Mouse (Mus musculus): ENCODE data around the gene Wnt11. TPM values are rescaled to one million over a fixed set of nuclear protein-coding genes. Genes with fewer than 3 reads are reported as not detected.
A peak's percentile ranks its signal among the peaks of the same experiment; 100 is the strongest.

The Wnt11 gene
- polyA plus RNA-seq, 1 experiment, result 6.7 TPM

DNA sequence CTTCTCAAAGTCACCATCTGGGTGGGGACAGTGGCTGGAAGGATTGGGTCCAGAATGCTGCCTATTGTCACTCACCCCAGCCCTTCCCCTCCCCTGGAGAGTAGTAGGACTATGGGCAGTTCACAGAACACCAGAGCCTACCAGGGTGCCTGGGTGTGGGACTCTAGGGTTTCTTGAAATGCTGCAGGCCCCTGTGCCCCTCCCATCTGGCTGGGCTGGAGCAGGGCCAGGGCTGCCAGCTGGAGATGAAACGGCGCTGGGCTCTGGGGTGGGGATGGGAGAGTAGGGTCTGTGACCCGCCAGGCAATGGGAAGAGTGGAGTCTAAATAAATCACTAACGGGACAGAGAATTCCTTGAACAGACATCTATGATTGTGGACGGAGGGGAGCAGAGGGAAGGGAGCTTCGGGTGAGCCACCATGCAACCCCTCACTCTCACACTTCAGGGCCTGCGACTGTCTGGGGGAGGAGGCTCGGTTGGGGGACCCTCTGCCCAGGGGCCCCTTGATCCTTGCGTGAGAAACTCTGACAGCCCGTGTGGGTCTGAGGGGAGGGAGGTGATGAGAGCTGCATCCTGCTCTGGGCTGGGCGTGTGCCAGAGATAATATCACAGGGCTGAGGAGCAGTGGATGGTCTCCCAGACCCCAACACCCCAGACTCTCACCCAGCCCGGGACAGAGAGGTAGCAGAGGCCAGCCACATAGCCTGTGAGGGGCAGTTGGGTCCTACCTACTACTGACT, 32.3 kb downstream of the Wnt11 start:
- no peak for DNase-seq (ENCODE audit: low read depth)

DNA sequence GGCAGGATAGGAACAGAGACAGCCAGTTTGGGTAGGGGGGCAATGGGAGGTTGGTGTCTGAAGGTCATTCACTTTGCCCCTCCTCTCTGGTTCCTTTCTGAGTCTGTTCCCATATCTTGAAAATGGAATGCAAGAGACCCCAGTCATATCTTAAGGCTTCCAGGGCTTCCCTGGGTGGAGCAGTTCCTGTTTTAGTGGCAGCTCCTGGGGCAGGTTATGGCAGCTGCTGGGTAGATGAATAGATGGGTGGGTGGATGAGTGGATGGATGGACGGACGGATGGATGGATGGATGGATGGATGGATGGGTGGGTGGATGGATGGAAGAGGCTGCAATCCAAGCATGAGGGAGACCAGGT, 32.9 kb downstream of the Wnt11 start:
- no peak for DNase-seq (ENCODE audit: low read depth)

GRCm38 (mm10) chr7:98869070-98869469, 34.2 kb downstream of the Wnt11 start:
- DNase-seq (ENCODE audit: low read depth), result no peak

DNA sequence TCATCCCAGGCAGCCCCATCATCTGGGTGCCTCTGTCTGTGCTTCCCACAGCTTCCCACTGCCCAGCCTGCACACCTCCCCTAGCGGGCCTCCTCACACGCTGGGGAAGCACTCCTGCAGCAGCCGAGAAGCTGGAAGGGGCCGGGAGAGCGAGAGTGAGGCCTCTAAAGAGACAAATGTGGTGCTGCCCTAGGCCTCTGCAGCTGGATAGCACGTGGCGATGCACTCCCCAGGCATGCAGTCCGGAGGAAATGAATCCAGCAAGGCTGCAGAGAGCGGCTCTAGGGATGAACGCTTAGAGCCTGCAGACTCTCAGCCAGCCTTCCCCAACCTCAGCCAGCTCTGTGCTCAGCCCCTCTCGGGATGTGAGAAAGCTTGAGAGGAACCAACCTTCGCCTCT, 35.9 kb downstream of the Wnt11 start:
- no peak for DNase-seq (ENCODE audit: low read depth)

- DNase-seq (ENCODE audit: low read depth), result no peak
Measured at GRCm38 (mm10) chr7:98871882-98872281, 37.0 kb downstream of the Wnt11 start.

DNA sequence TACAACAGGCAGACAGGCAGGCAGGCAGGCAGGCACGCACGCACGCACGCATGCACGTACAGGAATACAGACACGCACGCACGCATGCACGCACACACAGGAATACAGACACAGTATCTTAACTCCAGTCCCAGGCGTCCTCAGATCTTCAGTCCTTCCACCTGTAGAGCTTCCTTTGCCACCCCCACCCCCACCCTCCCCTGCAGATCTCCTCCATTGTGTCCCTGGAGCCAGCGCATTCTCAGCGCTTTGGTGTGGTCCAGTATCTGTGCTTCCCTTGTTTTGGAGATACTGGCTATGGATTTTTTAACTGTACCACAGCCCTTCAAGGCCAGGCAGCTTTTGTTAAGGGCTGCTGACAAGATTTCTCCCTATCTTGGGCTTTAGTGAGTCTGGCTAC, 38.4 kb downstream of the Wnt11 start:
- DNase-seq (ENCODE audit: low read depth), result no peak

DNA sequence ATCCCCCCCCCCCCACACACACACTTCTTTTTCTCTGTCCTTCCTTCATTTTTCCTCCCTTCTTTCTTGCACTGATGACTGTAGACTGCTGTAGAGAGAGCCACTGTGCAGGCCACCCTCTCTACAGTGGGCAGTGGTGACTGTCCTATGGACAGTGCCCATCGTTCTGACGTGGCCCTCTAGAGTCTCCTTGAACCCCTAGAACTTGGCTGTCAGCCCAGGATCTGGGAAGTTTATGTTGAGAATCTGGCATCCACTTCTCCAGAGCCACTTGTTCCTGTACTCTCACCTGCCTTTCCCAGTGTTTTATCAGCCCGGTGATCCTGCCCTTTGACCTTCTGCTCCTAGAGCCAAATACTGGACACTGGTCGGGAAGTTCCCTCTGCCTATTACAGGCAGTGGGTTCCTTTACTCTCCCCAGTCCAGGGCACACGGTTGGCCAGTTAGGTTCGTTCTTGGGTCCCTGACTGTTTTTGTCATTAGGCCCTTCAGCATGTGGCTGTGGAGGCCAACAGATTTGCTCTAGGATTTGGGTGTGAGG, 39.6 kb downstream of the Wnt11 start:
- DNase-seq (ENCODE audit: low read depth), result no peak

DNA sequence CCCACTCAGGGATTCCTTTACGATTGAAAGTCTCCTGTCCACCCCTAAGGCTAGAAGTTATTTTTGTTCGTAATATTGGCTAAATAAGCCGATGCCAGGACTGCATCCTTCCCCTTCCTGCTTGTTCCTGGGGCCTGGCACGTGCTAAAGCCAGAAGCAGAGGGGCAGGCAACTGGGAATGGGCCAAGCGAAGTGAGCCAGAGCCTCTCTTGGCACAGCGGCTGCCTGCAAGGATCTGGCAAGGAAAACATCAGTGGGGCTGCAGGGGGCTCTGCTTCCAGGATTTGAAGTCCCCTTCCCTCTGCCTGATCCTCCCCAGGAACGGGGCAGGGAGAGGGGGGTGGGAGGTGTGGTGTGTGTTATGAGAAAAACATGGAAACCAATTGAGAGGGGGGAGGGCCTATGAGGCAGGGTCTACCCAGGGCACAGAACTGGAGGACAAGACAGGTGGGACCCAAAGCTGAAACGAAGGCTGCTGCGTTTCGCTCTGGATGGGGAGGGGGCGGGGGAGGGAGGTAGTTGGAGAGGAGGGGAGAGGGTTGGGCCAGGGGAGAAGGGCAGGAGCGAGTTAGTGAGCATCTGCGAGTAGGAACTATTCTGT, 40.6 kb downstream of the Wnt11 start:
- DNase-seq (ENCODE audit: low read depth), result no peak

DNA sequence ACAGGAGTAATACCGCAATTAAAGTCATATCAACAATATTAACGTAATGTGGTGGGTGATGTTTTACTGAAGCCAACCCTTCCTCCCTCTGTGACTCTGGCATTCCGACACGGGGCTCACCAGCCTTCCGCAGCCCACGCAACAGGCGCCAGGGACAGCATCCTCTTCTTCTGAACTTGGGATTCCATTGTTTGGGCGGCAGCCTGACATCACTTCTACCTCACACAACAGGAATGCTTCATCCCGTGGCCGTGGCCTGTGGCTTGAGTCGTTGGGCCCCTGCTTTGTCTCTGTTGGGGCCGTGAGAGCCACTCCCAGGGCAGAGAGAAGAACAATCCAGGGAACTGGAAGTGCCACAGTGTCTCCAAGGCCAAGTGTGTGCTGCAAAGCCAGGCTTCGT, 41.2 kb downstream of the Wnt11 start:
- DNase-seq (ENCODE audit: low read depth), result no peak

DNA sequence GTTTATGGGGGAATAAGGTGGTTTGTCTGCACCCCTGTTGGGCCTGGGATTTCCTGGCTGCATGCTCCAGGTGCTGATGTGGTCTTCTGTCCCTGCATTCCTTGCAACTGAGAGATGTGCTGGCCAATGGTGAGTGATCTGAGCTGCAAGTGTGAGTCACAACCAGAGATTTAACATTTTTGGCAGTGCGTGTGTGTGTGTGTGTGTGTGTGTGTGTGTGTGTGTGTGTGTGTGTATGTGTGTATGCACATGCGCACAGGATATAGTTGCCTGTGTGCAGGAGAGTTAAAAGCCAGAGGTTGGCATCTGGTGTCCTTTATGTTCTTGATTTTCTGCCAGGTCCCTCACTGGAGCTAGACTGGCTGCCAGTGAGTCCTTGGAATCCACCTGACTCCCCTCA, 44.3 kb downstream of the Wnt11 start:
- DNase-seq (ENCODE audit: low read depth), result no peak

GRCm38 (mm10) chr7:98881887-98882286, 47.0 kb downstream of the Wnt11 start:
- DNase-seq (ENCODE audit: low read depth), result no peak

DNA sequence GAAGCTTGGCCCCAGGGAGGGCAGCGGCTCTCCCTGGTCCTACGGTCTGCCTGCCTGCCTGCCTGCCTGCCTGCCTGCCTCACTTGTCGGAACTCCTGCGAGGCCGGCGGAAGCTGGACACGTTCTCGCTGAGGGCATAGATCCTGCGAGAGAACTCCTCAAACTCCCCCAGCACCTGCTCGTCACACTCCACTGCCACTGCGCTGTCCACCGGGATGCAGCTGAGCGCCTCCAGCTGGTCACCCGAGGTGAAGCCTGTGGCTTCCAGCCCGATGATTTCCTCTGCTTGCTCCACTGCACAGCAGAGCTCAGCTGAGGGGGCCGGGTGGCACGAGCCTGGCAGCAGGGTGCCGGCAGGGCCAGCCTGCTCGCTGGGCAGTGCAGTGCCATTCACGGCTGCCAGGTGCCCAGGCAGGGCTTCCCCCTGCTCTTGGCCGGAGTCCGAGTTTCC, 52.9 kb downstream of the Wnt11 start:
- DNase-seq (ENCODE audit: low read depth), result no peak

DNA sequence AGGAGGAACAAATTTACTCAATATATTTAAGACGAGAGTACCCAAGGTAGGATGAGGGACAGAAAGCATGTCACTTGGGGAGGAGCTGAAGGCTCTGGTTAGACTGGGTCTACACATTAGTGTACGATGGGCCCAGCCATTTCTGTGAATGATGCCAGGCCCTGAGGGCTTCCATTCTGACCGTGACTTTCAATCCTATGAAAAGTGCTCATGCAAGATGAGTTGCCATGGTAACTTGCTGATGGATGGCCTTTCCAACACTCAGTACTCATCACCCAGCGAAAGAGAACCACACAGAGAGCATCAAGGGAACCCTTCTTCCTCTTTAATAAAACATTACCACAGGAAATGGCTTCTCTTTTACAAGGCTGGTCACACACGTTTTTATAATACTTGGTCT, 53.9 kb downstream of the Wnt11 start:
- no peak for DNase-seq (ENCODE audit: low read depth)

DNA sequence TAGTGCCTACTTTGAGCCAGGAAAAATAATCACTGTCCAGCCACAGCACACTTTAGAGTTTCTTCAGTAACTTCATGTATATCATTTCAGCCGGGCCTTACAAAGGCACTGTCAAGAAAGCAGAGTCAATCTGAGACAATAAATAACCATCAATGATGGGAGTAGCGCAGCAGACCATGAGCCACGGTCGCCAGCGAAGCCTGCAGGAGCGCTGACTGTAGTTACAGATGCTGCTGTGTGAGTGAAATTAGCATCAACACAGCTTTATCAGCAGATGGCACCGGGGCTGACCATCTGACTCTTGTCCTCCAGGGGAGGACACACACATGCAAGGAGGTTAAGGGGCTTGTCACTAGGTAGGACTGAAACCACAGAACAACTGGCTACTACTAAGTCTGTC, 54.3 kb downstream of the Wnt11 start:
- DNase-seq (ENCODE audit: low read depth), result no peak

DNA sequence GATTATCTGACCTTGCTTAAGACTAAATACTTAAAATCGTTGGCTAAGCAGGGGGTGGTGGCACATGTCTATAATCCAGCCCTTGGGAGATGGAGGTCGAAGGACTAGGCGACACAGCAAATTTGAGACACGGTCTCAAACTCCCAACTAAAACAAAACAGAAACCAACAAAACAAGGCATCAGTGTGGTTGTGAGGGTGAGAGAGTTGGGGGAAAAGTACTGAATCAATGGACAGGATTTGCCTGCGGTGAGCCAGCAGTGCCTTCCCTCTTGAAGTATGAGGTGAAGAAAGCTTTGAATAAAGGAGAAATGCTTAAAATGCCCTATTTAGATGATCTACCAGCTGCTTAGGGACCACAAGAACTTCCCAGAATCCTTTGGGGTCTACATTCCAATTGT, 58.2 kb downstream of the Wnt11 start:
- DNase-seq (ENCODE audit: low read depth), result no peak

DNA sequence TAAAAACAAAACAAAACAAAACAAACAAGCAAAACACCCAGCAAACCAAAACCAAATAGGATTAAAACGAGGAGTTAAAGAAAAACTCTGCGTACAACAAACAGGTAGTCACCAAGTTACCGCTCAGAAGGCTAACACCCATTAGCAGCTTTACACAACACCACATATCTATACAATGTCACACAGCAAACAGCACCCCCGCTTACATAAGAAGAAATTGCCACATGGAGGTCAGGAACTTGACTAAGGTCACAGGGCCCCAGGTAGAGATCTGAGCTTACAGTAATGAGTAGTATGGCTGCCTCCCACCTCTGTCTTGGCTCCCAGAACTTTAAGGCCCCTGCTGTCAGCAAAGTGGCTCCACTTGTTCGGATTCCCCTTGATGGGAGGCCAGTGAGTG, 59.4 kb downstream of the Wnt11 start:
- DNase-seq (ENCODE audit: low read depth), result peak; percentile 19

DNA sequence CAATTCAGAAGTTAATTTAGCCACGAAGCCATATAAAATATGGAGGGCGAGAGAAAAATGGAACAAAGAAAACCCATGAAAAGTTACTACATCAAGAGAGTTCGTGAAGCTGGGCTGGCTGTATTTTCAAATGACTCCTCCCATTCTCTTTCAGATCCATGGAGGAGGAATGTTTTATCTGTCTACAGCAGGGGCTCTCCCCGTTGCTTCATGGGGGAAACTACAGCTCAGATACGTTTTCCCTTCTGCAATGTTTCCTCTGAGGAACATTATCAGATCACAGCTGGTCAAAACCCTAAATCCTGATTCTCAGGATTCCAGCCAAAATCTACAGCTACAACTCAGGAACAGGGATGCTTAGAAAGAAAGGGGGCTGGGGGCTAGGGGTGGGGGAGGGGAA, 59.9 kb downstream of the Wnt11 start:
- DNase-seq (ENCODE audit: low read depth), result no peak

- no peak for DNase-seq (ENCODE audit: low read depth)
Measured at GRCm38 (mm10) chr7:98895501-98896095, 60.7 kb downstream of the Wnt11 start.

- DNase-seq (ENCODE audit: low read depth), result no peak
Measured at GRCm38 (mm10) chr7:98897323-98897722, 62.4 kb downstream of the Wnt11 start.

GRCm38 (mm10) chr7:98899815-98900214, 64.9 kb downstream of the Wnt11 start:
- DNase-seq (ENCODE audit: low read depth), result no peak

GRCm38 (mm10) chr7:98901120-98901519, 66.2 kb downstream of the Wnt11 start:
- DNase-seq (ENCODE audit: low read depth), result no peak

GRCm38 (mm10) chr7:98903884-98904283, 69.0 kb downstream of the Wnt11 start:
- DNase-seq (ENCODE audit: low read depth), result no peak
